Mouse (Mus musculus) kidney, embryonic 16.5 days (tissue): ENCODE data around the gene Usp2. TPM values are rescaled to one million over a fixed set of nuclear protein-coding genes. Genes with fewer than 3 reads are reported as not detected.

Experiments
- ATAC-seq: fragments of 200-750 bp; cut with Nextera tagmentation; 2 replicates; pipeline ENCODE4 v1.8.0; 2017; ENCODE audit warnings: moderate TSS enrichment; ENCODE audit not compliant: low FRiP score, low TSS enrichment
- H3K27ac ChIP-seq: fragments of 300-500 bp; sonication (generic); 2 replicates; pipeline ENCODE4 v1.5.1; 2014; ENCODE audit warnings: low read length
- H3K27me3 ChIP-seq: fragments of 300-500 bp; sonication (generic); 2 replicates; pipeline ENCODE4 v1.6.1; 2014; ENCODE audit warnings: low read length, control low read depth, mixed read lengths; ENCODE audit not compliant: insufficient read depth
- H3K36me3 ChIP-seq: fragments of 300-500 bp; sonication (generic); 2 replicates; pipeline ENCODE4 v1.6.1; 2014; ENCODE audit warnings: low read length, control low read depth, mixed read lengths; ENCODE audit not compliant: insufficient read depth
- H3K4me1 ChIP-seq: fragments of 300-500 bp; sonication (generic); 2 replicates; pipeline ENCODE4 v1.6.1; 2014; ENCODE audit warnings: low read length, control low read depth, mixed read lengths; ENCODE audit not compliant: insufficient read depth
- H3K4me2 ChIP-seq: fragments of 300-500 bp; sonication (generic); replicated peaks from 2 replicates; pipeline ENCODE4 v1.6.1; 2014; ENCODE audit warnings: low read depth, low read length
- H3K4me3 ChIP-seq: fragments of 300-500 bp; sonication (generic); 2 replicates; pipeline ENCODE4 v1.5.1; 2014; ENCODE audit warnings: mild to moderate bottlenecking, low read length
- H3K9ac ChIP-seq: fragments of 300-500 bp; sonication (generic); replicated peaks from 2 replicates; pipeline ENCODE4 v1.6.1; 2014; ENCODE audit warnings: low read length
- H3K9me3 ChIP-seq: fragments of 300-500 bp; sonication (generic); 2 replicates; pipeline ENCODE4 v1.6.1; 2016; ENCODE audit warnings: low read length, control low read depth
- WGBS: fragments of 180-500 bp; shearing (Covaris S2); extraction: QIAGEN DNeasy Blood & Tissue Kit; methylation state at CpG from one replicate; pipeline ENCODE4 v1.1.7; 2014; 5-methylcytosine and 5-hydroxymethylcytosine counted together
- polyA plus RNA-seq: library from polyadenylated mRNA; unstranded; fragments of >200 nt; fragmentation: Nextera tagmentation; extraction: Ambion mirVana; gene quantifications from 2 replicates; pipeline ENCODE4 v1.2.1, GENCODE M21; 2015

Gene Usp2
- 53.9 and 57.7 TPM in 2 replicates for polyA plus RNA-seq

DNA sequence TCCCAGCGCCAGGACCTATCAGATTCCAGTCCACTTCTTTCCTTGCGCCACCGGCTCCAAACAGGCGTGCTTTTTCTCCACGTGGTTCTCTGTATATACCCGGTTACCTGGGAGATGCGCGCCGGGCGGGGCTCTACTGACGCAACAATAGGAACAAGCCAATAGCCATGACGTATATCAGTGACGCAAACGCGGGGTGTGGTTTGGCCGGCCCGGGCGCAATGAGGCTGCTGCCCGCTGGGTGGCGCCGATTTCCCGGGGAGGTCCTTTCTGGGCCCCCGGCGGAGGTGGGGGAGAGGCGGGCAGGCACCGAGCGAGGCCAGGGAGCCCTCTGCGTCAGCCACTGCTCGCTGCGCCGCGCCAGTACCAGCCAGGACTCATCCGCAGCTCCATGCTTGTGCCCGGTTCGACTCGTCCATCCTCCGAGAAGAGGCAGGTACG is at the start of gene Usp2:
Gene Usp2 (plus strand): TSS at position 237 of the 441 bp plus-strand sequence.
- H3K4me2 ChIP-seq = peak within 1 kb of the TSS; percentile 79
- H3K4me1 ChIP-seq = peaks cover 23% of the 10 kb centered on the region
- WGBS = 0% methylated on average over 37 of the region's 38 CpGs
- H3K27ac ChIP-seq = no peak within 1 kb of the TSS
- no peaks in the 10 kb centered on the region for H3K9me3 ChIP-seq
- peak within 1 kb of the TSS; percentile 50 for H3K4me3 ChIP-seq
- H3K36me3 ChIP-seq = no peaks in the 10 kb centered on the region
- peak within 1 kb of the TSS; percentile 67 for H3K9ac ChIP-seq
- H3K27me3 ChIP-seq = no peaks in the 10 kb centered on the region
- peak; percentile 96 for ATAC-seq

GRCm38 (mm10) chr9:44017846-44018245 is 49.0 kb upstream of the Usp2 start:
- Histone ChIP-seq H3K9ac (no peak overlapping the region), H3K4me2 (no peak overlapping the region), H3K36me3 (no peaks in the 10 kb centered on the region), H3K27ac (no peak overlapping the region), H3K9me3 (no peaks in the 10 kb centered on the region), H3K4me1 (peaks cover 4% of the 10 kb centered on the region), H3K4me3 (no peak overlapping the region), H3K27me3 (no peaks in the 10 kb centered on the region)
- ATAC-seq = no peak
- WGBS = 59% methylated on average over 5 of the region's 5 CpGs

DNA sequence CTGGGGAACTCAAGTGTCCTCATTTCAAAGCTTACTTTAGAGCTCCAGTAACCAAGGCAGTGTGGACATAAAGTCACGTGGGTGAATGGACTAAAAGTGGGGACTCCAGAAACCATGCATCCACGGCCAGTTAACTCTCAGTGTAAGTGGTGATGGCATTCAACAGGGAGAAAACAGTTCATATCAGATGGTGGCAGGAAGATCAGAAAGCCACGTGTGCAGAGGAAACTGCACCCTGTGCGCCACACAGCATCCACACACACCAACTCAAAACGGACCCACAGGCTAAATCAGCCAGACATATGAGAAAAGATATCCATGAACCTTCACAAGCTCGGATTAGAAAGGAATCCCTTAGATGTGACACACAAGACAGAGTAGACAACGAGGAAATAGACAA is 46.8 kb upstream of the Usp2 start:
- Histone ChIP-seq H3K27me3 (no peaks in the 10 kb centered on the region), H3K4me1 (no peaks in the 10 kb centered on the region), H3K4me2 (no peak overlapping the region), H3K9me3 (no peaks in the 10 kb centered on the region), H3K4me3 (no peak overlapping the region), H3K27ac (no peak overlapping the region), H3K36me3 (no peaks in the 10 kb centered on the region), H3K9ac (no peak overlapping the region)
- ATAC-seq = no peak
- WGBS = 61% methylated on average over 7 of the region's 7 CpGs

DNA sequence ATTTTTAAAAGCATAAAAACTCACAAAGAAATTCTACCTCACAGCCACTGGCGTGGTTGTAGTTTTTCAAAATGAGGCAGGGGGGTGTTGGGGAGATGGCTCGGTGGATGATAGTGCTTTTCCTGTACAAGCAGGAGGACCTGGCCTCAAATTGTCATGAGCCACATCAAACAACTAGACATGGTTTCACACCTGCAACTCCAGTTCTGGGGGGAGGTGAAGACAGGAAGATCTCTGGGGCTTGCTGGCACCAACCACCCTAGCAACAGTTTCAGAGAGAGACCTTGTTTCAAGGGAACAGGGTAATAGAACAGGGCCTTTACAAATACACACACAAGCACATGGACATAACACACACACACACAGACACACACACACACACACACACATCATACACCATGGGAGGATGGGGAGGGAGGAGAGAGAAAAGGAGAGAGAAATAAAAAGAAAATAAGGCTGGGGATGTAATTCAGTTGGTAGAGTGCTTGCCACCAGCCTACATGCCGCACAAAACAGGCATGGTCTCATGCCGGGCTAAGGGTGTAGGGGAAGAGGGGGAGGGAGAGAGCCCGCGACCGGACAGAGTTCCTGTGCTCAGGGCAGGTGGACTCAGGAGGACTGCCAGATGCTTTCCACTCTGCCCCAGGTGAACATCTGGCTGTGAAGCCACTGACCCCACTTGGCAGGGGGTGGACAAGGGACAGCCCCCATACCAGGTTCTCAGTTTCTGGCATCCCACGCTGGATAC is 44.5 kb upstream of the Usp2 start:
- Histone ChIP-seq H3K9me3 (no peaks in the 10 kb centered on the region), H3K36me3 (no peaks in the 10 kb centered on the region), H3K9ac (no peak overlapping the region), H3K27ac (no peak overlapping the region), H3K4me2 (no peak overlapping the region), H3K4me1 (no peaks in the 10 kb centered on the region), H3K27me3 (no peaks in the 10 kb centered on the region), H3K4me3 (no peak overlapping the region)
- WGBS = 56% methylated on average over 8 of the region's 8 CpGs
- no peak for ATAC-seq

- no peaks in the 10 kb centered on the region for H3K4me1 ChIP-seq
- 69% methylated on average over 3 of the region's 3 CpGs for WGBS
- no peak for ATAC-seq
Observed at GRCm38 (mm10) chr9:44024096-44024495, 42.7 kb upstream of the Usp2 start.

DNA sequence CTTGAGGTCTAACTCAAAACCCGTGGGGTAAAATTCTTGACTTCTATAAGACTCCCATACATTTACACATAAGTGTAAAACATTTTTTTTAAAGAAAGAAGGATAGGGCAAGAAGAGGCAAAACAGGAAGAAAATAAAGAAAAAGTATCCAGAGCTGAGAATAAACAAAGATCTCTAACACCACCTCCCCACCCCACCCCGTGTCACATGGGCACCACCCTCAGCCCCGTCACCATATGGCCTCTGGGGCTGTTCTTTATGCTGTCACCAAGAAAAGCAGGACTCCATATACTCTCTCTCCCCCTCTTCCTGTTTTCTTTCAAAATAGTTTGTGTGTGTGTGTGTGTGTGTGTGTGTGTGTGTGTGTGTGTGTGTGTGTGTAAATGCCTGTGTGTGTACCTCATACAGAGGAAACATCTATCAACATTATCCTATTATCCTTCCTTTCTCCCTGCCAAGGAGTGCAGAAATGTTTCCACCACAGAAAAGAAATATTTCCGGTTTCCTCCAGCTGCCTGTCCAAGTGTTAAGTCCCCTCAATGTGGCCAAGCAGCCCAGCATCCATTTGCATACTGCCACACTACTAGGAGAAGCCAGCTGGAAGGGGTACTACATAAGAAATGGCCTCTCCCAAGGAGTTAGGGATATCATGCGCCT is 37.1 kb upstream of the Usp2 start:
- peak; percentile 75 for ATAC-seq
- Histone ChIP-seq H3K36me3 (no peaks in the 10 kb centered on the region), H3K9ac (no peak overlapping the region), H3K27ac (no peak overlapping the region), H3K4me3 (no peak overlapping the region), H3K4me1 (peaks cover 6% of the 10 kb centered on the region), H3K27me3 (no peaks in the 10 kb centered on the region), H3K9me3 (no peaks in the 10 kb centered on the region), H3K4me2 (no peak overlapping the region)
- 29% methylated on average over 5 of the region's 5 CpGs for WGBS

More at GRCm38 (mm10) chr9:44024096-44024495, 42.7 kb upstream of the Usp2 start:
- H3K4me2 ChIP-seq = no peak overlapping the region
- no peak overlapping the region for H3K27ac ChIP-seq
- no peak overlapping the region for H3K9ac ChIP-seq
- H3K27me3 ChIP-seq = no peaks in the 10 kb centered on the region
- H3K9me3 ChIP-seq = no peaks in the 10 kb centered on the region
- no peaks in the 10 kb centered on the region for H3K36me3 ChIP-seq
- no peak overlapping the region for H3K4me3 ChIP-seq

- WGBS = 95% methylated on average over 4 of the region's 4 CpGs
- no peak overlapping the region for H3K4me2 ChIP-seq
- no peaks in the 10 kb centered on the region for H3K36me3 ChIP-seq
- no peak overlapping the region for H3K4me3 ChIP-seq
- no peaks in the 10 kb centered on the region for H3K9me3 ChIP-seq
- H3K4me1 ChIP-seq = peaks cover 6% of the 10 kb centered on the region
- H3K27me3 ChIP-seq = no peaks in the 10 kb centered on the region
- H3K9ac ChIP-seq = no peak overlapping the region
- no peak overlapping the region for H3K27ac ChIP-seq
- ATAC-seq = no peak
Observed at GRCm38 (mm10) chr9:44030646-44031045, 36.2 kb upstream of the Usp2 start.

DNA sequence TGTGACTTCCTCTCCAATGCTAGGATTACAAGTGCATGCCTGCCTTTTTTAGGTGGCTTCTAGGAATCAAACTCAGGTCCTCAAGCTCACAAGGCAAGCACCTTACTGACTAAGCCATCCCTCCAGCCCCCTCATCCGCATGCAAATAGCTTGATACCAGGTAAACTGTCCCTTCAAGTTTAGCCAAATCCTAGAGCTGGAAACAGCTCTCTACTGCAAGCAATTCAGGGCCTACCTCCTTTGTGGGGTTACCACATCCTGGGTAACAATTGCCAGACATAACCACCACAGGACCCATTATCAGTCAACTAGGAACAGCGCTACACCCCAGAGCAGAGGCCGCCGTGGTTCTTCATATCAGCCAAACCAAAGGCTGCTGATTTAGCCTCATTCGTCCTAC is 35.7 kb upstream of the Usp2 start:
- no peak for ATAC-seq
- H3K27ac ChIP-seq = no peak overlapping the region
- H3K9me3 ChIP-seq = no peaks in the 10 kb centered on the region
- no peak overlapping the region for H3K4me2 ChIP-seq
- WGBS = 95% methylated on average over 5 of the region's 5 CpGs
- peaks cover 6% of the 10 kb centered on the region for H3K4me1 ChIP-seq
- H3K36me3 ChIP-seq = no peaks in the 10 kb centered on the region
- H3K27me3 ChIP-seq = no peaks in the 10 kb centered on the region
- no peak overlapping the region for H3K4me3 ChIP-seq
- no peak overlapping the region for H3K9ac ChIP-seq

DNA sequence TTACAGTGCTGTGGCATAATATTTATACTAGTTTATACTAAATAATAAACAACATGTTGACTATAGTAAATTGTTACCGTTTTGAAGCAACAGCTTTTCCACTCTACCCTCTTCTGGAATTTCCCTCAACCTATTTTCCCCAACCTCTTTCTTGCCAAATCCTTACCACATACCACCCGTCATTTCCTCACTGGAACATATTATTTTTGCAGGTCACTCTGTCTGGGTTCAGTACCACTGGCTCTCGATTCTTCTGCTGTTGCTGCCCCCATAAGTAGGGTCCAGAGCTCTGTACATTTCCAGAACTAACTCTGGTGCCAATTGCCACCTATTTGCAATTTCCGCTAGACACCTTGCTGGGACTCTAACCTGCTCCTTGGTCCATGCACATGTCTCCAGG is 34.9 kb upstream of the Usp2 start:
- no peaks in the 10 kb centered on the region for H3K9me3 ChIP-seq
- no peak for ATAC-seq
- no peak overlapping the region for H3K4me2 ChIP-seq
- H3K4me3 ChIP-seq = no peak overlapping the region
- no peak overlapping the region for H3K27ac ChIP-seq
- no peak overlapping the region for H3K9ac ChIP-seq
- WGBS = 80% methylated on average over 4 of the region's 4 CpGs
- H3K27me3 ChIP-seq = no peaks in the 10 kb centered on the region
- no peaks in the 10 kb centered on the region for H3K36me3 ChIP-seq
- peaks cover 6% of the 10 kb centered on the region for H3K4me1 ChIP-seq

DNA sequence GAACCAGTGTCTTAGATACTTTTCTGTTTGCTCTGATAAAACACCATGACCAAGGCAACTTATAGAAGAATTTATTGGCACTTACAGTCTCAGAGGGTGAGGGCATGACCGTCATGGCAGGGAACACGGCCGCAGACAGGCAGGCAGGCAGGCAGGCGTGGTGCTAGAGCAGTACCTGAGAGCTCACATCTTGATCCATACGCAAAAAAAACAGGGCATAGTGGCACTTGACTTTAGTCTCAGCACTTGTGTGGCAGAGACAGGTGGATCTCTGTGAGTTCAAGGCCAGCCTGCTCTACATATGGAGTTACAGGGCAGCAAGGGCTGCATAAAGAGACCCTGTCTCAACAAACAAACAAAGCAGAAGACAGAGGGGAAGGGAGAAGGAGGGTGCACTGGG is 33.5 kb upstream of the Usp2 start:
- Histone ChIP-seq H3K27ac (no peak overlapping the region), H3K36me3 (no peaks in the 10 kb centered on the region), H3K9me3 (no peaks in the 10 kb centered on the region), H3K27me3 (no peaks in the 10 kb centered on the region), H3K9ac (no peak overlapping the region), H3K4me3 (no peak overlapping the region), H3K4me2 (no peak overlapping the region), H3K4me1 (peaks cover 6% of the 10 kb centered on the region)
- WGBS = 90% methylated on average over 5 of the region's 5 CpGs
- no peak for ATAC-seq
